Mouse (Mus musculus): ENCODE results near the gene Slc25a29.
"Not testable (repeated sequence)": the region's sequence is repeated elsewhere in the genome, so short reads cannot be mapped to it uniquely, and the experiment has no call there.

Gene Slc25a29

DNA sequence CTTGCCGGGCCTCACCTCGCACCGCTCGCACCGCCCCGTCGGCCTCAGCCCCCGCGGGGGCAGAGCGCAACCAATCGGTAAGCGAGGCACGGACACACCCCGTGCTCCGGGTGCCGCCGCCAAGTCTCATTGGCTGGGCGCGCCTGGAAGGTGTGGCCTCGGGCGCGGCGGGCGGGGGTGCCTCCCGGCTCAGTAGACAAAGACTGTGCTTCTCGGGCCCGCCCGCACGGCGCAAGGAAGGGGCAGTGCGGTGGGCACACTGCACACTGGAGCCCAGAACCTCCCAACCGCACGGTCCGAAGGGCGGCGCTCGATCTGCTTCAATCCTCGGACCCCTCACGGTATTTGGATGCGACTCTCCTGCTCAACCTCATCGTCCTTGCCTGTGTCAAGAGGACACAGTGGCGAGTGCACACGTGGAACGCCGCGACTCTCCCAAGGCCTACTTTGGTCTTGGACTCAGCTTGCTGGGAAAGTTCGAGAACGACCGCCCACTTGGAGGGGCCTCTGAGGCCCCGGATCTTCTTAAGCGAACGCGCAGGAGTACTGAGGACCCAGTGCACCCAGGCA is at the start of gene Slc25a29, which contains the start of gene Slc25a47:
TSS of gene Slc25a29 (minus strand) at position 44 of the 570 bp plus-strand sequence.
TSS of gene Slc25a47 (plus strand) at position 207 of the 570 bp plus-strand sequence.
- peak; percentile 93 to 96 for DNase-seq (ENCODE audit: low spot score in 2 of 2)

DNA sequence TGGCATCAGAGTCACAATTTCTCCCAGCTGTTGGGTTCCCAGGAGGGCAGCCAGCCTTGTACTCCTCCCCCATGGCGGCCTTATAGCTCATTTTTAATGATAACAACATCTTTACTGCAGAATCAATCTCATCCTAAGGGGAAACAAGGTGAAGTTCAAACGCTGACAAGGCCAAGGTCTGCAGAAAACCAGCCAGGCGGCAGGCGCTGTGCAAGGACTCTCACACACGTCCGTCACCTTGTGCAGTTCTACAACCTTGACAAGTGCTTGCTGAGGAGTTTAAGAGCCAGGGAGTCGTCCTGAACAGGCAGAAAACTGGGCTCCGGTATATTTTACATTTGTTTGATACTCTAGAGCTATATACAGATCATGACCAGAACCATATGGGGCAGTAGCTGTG is 47.1 kb upstream of the Slc25a29 start:
- no peak for DNase-seq (ENCODE audit: low spot score in 2 of 2)

- DNase-seq (ENCODE audit: low spot score in 2 of 2), result no peak
Observed at GRCm38 (mm10) chr12:108881192-108881591, 45.5 kb upstream of the Slc25a29 start.

DNA sequence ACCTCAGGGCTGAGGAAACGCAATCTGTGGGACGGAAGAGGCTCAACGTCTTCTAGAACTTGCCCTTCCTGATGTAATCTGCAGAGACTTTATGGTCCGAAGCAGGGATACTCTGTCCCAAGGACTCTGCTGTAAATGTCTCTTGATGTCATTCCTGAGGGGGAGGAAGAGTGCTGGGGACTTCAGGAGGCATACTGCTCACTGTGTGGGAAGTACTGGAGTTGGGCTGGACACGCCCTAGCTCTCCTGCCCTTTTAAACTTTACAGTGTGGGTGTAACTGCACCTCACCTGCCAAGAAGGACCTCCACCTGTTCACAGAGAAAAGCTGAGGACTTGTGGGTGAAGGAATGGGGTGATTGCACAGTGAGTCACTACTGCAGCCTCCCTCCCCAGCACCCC is 44.9 kb upstream of the Slc25a29 start:
- no peak for DNase-seq (ENCODE audit: low spot score in 2 of 2)

DNA sequence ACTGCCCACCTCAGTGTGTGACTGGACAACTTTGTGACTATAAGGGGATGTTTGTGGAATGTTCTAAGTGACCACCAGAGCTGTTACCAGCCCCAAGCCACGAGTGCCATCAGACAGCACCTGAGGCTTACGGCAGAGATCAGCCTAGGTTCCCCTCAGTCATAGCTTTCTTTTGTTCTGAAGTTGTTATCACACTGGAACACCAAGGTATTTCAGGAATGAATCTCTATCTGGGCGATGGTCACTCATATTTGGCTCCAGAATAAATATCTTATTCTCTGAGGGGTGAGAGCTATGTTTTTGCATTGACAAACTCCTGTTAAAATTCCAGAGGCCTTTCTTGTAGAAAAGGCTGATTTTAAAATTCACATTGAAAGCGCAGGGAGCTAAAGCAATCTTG is 43.5 kb upstream of the Slc25a29 start:
- no peak for DNase-seq (ENCODE audit: low spot score in 2 of 2)

DNA sequence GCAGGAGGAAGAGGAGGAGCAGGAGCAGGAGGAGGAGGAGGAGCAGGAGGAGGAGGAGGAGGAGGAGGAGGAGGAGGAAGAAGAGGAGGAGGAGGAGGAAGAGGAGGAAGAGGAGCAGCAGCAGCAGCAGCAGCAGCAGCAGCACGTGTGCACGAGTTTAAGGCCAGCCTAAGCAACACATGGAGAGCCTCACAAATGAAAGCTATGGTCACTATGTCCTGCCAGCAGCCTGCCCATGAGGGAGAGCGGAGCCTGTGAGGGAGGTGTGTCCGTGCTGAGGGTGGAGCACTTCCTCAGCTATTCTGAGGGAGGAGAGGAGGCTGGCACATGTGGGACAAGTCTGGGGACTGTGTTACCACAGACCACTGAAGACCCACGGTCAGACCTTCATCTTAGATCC is 37.4 kb upstream of the Slc25a29 start:
- DNase-seq (ENCODE audit: low spot score in 2 of 2), result no peak

- no peak for DNase-seq (ENCODE audit: low spot score in 2 of 2)
Observed at GRCm38 (mm10) chr12:108869575-108869974, 33.9 kb upstream of the Slc25a29 start.

GRCm38 (mm10) chr12:108865007-108865494 is 29.4 kb upstream of the Slc25a29 start:
- no peak for DNase-seq (ENCODE audit: low spot score in 2 of 2)

GRCm38 (mm10) chr12:108858486-108858885 is 22.8 kb upstream of the Slc25a29 start:
- DNase-seq (ENCODE audit: low spot score in 2 of 2), result no peak

GRCm38 (mm10) chr12:108857589-108858184 is 22.0 kb upstream of the Slc25a29 start:
- DNase-seq (ENCODE audit: low spot score in 2 of 2), result peak in 1 of 2 experiments; percentile 39

DNA sequence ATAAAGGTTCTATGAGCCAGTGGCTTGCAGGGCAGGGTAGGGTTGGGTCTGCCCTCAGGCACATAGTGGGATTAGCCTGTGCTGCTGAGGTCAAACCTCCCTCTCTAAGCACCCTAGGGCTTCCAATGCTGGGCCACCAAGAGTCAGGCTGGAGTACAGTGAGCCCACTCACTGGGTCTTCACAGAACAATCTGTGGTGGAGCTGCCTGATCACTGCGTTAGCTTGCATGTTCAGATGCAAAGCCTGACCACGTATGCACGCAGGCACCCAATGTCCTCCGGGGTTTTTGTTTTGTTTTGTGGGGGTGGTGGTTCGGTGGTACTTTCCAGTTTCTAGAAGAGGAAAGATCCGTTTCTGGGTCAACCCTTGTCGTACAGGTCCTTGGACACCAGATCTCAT is 21.4 kb upstream of the Slc25a29 start:
- DNase-seq (ENCODE audit: low spot score in 2 of 2), result no peak

GRCm38 (mm10) chr12:108856186-108856585 is 20.5 kb upstream of the Slc25a29 start:
- DNase-seq (ENCODE audit: low spot score in 2 of 2), result no peak

DNA sequence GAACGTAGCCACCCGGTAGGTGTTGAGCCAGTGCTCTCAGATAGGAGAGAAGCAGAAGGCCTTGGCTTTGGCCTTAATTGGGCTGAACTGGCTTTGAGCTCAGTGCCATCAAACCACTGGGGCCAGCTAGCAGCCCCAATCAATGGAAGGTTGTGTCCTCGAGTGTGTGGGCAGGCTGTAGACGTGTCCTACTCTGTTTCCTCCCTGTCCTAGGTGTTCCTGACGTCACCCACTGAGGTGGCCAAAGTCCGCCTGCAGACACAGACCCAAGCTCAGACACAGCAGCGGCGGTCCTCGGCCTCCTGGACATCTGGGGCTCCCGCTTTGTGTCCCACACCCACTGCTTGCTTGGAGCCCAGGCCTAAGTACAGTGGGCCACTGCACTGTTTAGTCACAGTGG is 19.4 kb upstream of the Slc25a29 start:
- DNase-seq (ENCODE audit: low spot score in 2 of 2), result no peak

- DNase-seq (ENCODE audit: low spot score in 2 of 2), result no peak
Observed at GRCm38 (mm10) chr12:108852822-108853221, 17.1 kb upstream of the Slc25a29 start.

DNA sequence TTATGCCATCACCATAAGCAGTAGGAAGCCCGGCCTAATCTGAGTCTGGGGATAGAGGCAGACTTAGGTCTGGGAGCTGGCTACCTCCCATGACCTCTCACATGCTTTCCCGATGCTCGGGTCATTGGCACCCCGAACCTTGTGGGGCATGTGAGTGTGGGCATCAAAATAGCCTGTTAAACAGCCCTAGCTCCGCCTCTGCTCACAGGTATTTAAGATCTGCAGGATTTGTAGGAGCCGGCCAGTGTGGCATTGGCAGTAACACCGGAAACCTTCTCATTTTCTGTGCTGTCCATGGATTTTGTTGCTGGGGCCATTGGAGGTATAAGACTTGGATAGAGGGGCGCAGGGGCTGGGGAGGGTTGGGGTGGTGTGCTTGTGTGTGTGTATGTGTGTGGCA is 15.2 kb upstream of the Slc25a29 start:
- DNase-seq (ENCODE audit: low spot score in 2 of 2), result no peak

DNA sequence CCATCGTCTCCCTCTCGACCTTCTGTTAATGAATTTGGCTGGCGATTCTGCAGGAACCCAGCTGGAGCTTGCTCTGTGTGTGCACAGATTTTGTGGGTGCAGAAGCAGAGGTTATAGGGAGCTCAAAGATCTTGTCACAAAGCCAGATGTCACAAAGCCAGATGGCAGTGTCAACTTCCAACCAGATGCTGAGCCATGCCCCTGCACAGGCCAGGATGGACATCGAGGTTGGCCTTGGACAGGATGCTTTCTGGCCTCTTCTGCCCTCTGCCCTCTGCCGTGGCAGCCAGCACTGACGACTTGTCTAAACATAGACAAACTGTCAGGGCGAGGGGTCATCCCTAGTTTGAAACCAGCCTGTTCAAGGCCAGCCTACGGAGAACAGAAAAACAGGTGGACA is 14.4 kb upstream of the Slc25a29 start:
- no peak for DNase-seq (ENCODE audit: low spot score in 2 of 2)

- DNase-seq (ENCODE audit: low spot score in 2 of 2), result no peak
Observed at GRCm38 (mm10) chr12:108849488-108850022, 13.9 kb upstream of the Slc25a29 start.

GRCm38 (mm10) chr12:108848033-108848432 is 12.3 kb upstream of the Slc25a29 start:
- DNase-seq (ENCODE audit: low spot score in 2 of 2), result not testable (repeated sequence)

DNA sequence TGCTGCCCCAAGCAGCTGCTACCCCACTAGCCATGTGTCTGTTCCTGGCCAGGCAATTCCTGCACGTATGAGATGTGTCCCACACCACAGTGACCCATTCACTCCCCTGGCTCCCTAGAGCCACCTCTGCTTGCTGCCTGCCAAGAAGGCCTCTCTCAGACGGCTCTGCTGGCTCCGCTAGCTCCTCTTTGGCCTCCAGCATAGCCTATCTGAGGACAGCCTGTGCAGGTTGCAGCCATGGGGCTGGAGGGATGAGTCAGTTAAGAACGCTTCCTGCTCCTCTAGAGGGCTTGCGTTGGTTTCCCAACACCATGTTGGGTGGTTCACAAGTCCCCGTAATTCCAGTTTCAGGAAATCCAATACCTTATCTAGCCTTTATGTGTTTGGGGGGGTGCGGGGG is 7.0 kb upstream of the Slc25a29 start:
- no peak for DNase-seq (ENCODE audit: low spot score in 2 of 2)

- DNase-seq (ENCODE audit: low spot score in 2 of 2), result peak; percentile 39 to 70
Observed at GRCm38 (mm10) chr12:108841181-108841580, 5.5 kb upstream of the Slc25a29 start.

DNA sequence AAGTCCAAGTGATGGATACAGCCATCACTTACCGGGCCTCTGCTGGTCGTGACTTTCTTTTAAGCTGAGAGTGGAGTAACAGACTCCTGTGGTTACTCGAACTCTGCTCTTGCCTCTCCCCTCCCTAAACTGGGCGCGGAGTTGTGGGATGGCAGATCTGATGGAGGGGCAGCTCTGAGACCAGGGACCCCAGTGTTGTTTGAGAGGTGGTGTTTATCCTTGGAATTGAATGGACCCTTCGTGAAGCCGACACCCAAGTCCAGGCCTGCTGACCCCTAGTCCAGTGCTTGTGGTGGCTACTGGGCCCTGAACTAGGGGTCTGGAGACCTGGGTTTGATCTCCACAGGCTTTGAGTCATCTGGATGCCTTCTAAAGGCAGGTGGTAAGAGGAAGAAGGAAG is 1.0 kb upstream of the Slc25a29 start:
- no peak for DNase-seq (ENCODE audit: low spot score in 2 of 2)

DNA sequence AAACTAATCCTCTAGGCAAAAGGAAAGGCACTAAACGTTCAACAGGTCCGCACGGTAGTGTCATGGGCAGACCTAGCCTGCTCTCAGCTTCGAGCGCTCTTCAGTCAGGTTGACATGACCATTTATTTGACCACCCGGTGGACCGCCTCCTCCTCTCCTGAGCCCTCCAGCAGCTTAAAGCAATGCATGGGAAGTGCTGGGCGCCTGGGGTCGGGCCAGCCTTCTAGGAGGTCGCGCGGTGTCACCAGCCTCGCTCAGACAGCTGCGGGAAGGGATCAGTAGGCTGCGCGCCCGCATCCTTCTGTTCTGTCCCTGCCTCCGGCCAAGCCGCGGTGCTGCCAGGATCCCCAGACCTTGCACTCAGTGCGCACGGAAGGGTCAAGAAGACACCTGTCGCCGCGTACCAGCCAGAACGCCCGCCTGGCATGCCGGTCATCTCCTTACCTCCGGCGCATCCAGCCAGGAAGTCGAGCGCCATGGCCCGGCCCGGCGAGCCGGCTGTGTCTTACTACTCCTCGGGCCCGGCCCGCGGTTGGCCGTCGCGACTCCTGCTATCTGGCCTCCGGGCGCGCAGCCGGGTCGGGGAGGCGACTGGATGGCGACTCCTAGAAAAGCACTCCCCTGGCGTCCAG is 359 bp downstream of the Slc25a29 start:
- DNase-seq (ENCODE audit: low spot score in 2 of 2), result no peak

DNA sequence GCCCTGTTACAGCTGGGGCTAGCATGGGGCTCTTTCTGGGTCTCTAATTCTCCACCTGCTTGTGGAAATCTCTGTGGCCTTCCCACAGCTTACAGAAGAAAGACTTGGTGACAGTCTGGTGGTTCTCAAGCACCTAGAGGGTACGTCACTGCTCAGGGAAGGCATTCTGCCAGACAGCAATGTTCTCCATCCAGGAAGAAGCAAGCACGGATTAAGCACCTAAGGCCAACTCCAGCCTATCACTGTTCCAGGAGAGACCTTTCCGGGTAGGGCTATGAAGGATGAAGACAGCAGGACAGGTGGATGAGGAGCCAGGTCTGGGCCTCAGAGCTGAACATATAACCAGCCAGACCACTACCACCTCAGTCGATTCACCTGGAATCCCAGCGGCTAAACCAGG is 897 bp downstream of the Slc25a29 start:
- DNase-seq (ENCODE audit: low spot score in 2 of 2), result no peak

Data from urinary bladder, postnatal 36 days (tissue).